Mouse (Mus musculus): ENCODE measurements at regions not wholly inside any gene's neighbourhood (a gene's known extent, or its start where the extent isn't known, plus 50 kb on each side); places are given as distances from the start of the nearest gene placed in this dataset.

- DNase-seq (ENCODE audit: low spot score): no peak
Measured at GRCm38 (mm10) chrX:11722730-11723129, 395.1 kb downstream of the H2al1j start.

DNA sequence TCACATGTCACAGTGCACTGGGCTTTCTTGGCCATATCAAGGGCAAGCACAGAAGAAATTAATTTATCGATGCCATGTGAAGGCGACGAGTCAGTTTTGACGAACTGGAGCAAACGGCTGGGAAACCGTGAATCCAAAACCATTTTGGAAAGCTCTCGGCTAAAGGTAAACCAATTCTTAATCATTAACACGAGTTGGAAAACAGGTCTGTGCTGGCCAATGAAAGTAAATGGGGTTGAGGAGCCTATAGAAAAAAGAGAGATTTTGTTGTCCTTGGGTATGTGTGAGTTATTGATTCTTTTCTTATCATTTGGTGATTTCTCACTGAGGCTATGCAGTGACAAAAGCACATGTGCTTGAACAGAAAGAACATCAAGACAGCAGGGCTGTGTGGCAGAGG, 397.1 kb downstream of the H2al1j start:
- peak; percentile 5 for DNase-seq (ENCODE audit: low spot score)

- peak; percentile 3 for DNase-seq (ENCODE audit: low spot score)
Measured at GRCm38 (mm10) chrX:11726524-11727231, 399.1 kb downstream of the H2al1j start.

DNA sequence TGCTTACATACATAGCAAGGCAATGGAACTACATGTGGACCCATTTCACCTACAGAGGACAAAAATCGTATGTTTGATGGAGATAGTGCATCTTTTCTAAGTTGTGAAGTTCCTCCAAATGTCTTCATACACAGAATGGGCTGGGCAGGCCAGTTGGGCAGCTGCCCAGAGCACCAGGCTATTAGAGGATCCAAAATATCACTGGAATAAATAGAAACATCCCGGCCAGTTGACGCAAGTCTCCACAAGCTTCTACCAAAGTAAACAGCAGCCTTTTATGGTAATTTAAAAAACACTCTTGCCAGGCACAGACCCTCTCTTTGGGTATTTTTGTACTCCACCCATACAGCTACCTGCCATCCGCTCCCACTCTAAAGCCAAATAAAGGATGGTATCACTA, 400.9 kb downstream of the H2al1j start:
- no peak for DNase-seq (ENCODE audit: low spot score)

DNA sequence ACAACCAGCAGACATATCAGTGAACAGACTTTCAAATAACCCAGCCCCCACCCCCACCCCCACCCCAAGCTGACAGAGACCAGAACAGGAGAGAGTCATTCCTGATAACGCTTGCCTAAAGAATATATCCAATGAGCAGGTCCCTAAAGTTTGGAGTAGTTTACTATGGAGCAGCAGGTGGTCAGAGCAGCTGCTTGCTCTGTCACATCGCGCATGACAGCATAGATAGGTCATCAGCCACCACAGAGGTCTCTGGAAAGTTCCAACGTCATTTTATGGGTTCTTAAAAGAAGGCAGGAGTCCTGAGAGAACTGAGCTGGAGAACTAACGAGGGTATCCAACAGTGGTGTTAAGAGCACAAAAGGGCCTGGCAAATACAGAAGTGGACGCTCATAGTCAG, 402.4 kb downstream of the H2al1j start:
- DNase-seq (ENCODE audit: low spot score): no peak

GRCm38 (mm10) chrX:11732371-11732770, 404.7 kb downstream of the H2al1j start:
- no peak for DNase-seq (ENCODE audit: low spot score)

DNA sequence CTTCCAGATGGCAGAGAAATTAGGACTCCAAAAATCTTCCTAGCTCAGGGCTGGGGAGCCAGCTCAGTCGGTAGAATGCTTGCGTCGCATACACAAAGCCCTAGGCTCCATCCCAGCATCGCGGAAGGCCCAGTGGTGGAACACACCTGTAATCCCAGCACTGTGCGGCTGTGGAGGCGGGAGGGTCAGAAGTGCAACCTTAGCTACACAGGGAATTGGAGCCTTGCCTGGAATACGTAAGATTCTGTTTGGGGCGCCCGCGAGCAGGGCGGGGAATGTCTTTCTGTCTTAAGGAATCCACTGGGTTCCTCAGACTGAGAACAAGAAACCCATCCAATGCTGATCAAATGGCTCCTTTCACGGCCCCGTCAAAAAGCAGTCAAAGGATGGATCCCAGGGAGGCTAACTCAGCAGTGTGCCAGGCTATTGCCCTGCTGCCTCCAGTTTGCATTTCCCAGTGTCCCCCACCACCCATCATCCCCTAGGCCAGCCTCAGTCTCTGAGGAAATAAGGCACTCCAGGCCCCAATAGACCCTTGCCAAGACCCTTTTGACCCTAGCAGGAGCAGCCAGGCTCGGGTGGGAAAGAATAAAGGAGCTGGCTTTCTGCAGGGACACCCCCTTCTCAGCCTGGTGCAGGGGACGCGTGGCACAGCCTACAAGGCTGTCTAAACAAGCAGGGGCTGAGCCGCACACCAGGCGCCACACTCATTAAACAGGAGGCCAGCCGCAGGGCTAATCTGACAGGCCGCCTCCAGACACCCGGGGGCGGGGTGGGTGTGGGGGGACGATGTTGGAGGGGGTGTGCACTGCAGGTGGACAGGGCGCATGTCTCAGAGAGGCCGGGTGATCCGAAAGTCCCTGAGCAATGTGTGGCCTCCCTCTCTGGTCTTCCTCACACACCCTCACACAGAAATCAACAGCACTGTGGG, 407.1 kb downstream of the H2al1j start:
- peak; percentile 7 for DNase-seq (ENCODE audit: low spot score)

DNA sequence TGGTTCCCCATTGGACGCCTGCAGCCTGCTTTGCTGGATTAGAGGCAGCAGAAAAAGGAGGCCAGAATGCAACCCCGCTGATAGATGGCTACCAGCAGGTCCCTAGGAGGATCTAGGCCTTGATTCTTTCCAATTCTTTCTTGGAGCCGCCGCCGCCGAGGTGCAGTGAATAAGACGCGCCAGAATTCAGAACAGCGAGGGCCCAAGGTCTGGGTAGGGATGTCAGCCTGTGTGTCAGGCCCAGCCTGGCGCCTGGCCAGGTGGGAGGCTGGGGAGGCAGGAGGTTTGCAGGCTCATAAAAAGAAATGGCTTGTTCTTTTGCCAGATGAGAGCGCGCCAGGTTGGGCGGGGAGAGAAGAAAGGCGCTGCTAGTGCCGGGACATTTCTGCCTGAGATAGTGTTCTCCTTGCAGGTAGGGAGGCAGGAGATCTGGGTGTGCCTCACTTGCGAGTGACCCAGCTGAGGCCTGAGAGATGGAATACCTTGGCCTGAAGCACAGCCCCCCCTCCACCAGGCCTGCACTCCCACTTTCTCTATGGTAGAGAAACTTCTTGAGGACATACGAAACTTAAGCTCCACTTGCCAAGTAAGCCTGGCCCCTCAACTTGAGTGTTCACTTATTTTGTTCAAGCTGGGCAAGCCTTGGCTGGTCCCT, 408.0 kb downstream of the H2al1j start:
- no peak for DNase-seq (ENCODE audit: low spot score)

GRCm38 (mm10) chrX:11736481-11736880, 408.9 kb downstream of the H2al1j start:
- no peak for DNase-seq (ENCODE audit: low spot score)

- DNase-seq (ENCODE audit: low spot score): no peak
Measured at GRCm38 (mm10) chrX:11739565-11739964, 411.9 kb downstream of the H2al1j start.

DNA sequence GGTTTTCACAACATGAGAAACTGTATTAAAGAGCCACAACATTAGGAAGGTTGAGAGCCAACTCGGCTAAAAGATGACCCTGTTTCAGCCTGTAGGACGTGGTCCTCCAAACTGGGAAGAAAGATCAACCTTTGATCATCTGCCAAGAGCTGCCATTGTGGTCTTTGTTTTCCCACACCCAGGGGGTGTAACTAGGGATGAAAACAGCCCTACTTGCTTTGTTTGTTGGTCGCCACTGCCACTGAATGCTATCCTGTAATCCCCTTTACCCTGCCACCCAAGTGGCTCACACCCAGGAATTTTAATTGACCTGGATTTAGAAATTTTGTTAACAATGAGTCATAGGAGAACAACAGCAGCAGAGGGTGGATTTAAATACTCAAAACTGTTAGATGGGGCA, 414.2 kb downstream of the Bcor start:
- no peak for DNase-seq (ENCODE audit: low spot score)

DNA sequence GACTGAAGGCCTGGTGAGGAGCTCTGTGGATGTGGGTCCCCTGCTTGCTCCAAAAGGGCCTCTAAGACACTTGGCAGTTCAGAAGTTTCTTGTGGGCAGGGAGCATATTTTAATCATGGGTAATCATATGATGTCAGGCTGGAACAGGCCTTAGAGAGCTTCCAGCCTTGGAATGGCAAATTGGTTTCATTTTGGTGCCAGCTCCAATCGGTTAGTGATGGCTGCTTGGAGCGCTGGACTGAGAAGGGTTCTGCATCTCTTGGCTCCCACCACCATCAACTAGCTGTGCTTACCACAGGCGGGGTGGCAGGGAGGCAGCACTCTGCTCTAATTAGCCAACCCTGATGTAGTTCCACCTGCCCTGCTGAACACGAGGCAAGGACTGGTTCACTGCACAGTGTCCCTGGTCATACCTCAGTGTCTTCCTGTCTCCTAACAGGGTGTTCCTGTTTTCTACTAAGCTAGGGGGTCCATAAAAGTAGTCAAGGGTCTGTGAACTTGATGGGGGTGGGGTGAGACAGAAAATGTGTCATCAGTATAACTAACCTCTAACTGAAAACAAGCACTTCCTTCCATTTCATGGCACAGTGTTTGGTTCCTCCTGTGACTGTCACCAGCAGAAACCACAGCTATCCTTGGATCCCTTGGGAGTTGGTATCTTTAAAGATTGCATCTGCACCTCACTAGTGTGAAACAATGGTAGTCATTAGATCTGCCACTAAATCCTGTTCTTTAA, 412.6 kb downstream of the Bcor start:
- DNase-seq (ENCODE audit: low spot score): no peak

GRCm38 (mm10) chrX:11748278-11748677, 411.9 kb downstream of the Bcor start:
- DNase-seq (ENCODE audit: low spot score): no peak

GRCm38 (mm10) chrX:11752513-11752912, 407.6 kb downstream of the Bcor start:
- DNase-seq (ENCODE audit: low spot score): no peak

GRCm38 (mm10) chrX:11752973-11753590, 407.1 kb downstream of the Bcor start:
- peak; percentile 17 for DNase-seq (ENCODE audit: low spot score)

DNA sequence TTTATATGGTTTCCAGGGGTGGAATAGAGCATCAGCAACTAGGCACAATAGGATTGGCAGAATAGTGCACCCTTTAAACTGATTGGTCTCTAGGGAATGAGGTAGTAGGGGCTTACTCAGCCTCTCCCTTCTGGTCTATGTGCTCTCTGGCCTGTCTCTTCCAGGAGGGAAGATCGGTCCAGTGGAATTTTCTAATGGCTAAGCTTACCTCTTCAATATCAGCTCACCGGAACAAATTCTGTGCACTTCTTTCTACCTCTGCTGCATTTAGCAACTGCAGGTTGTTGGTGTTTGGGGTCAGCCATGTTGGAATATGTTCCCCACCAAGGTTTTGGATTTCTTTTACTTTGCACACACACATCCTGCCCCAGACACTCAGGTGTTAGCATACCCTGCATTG, 405.1 kb downstream of the Bcor start:
- no peak for DNase-seq (ENCODE audit: low spot score)

DNA sequence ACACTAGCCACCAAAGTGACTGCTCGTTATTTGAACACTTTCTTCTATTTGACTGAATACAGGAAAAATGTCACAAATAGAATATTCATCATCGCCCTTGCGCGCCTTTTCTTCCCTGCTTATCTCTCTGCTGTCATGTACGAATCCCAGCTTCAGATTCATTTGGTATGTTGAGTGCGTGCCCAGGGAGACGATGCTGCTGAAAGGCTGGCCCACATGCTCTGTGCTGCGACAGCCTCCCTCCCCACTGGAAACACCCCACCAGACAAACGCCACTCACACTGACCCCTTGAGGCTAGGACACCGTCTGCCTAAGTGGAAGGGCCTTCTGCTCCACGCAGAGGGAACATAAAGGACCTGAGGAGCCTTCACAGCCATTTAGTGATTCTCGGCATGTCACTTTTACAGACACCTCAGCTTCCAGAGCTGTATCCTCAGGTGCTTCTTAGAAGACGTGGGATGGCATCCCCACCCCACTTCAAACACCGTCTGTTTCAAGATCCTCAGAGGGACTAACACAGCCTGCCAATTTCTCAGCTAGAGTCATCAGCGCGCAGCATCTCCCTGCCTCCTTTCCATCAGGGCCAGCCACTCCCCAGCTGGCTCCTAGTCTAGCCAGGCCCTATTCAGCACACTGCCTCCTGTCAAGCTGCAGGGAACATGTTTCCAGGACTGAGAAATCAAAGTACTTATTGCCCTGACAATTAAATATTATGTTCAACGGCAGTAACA, 396.6 kb downstream of the Bcor start:
- no peak for DNase-seq (ENCODE audit: low spot score)

DNA sequence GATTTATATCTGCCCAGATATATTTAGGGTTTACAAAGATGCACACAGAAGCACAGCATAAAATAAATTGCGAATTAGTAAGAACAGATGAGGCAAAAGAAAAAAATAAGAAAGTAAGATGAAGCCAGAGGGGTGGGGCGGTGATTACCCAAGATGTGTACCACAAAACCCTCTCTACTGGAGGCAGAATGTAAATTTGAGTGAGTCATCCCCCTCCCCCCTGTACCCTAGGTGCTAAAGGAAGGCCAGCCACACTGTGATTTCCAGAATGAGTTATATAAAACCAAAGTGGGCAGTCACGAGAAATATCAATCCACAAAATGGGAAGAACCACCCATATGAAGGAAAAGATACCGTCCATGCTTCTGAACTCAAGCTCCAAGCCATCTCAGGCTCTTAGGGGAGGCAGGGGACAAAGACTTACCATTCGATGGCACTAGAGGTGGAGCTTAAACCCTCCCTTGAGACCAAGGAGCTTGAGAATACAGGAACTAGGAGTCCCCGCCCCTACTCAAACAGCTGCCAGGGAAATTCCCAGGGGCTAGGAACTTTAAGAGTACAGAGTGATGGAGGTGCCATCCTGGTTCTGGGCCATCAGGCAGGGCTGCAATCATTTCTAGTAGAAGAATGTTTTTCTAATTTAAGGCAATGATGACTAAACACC, 383.8 kb downstream of the Bcor start:
- DNase-seq (ENCODE audit: low spot score): no peak

GRCm38 (mm10) chrX:11795010-11795409, 365.1 kb downstream of the Bcor start:
- no peak for DNase-seq (ENCODE audit: low spot score)

GRCm38 (mm10) chrX:11797870-11798269, 362.3 kb downstream of the Bcor start:
- DNase-seq (ENCODE audit: low spot score): peak; percentile 43
